Mouse (Mus musculus): ENCODE measurements at regions not wholly inside any gene's neighbourhood (a gene's known extent, or its start where the extent isn't known, plus 50 kb on each side); places are given as distances from the start of the nearest gene placed in this dataset.
"Not testable (repeated sequence)": the region's sequence is repeated elsewhere in the genome, so short reads cannot be mapped to it uniquely, and the experiment has no call there.

GRCm38 (mm10) chr1:184172986-184173385 lies 138.9 kb upstream of the 1700056E22Rik start:
- no peak overlapping the region for H3K9ac ChIP-seq (ENCODE audit: low read depth, poor library complexity, severe bottlenecking)
- no peaks in the 10 kb centered on the region for H3K9me3 ChIP-seq (replicated peaks; ENCODE audit: control insufficient read depth, insufficient read depth, low read length, poor library complexity, severe bottlenecking)
- no peaks in the 10 kb centered on the region for H3K27me3 ChIP-seq (ENCODE audit: control insufficient read depth, insufficient read depth, low read length, poor library complexity, severe bottlenecking)
- H3K36me3 ChIP-seq (ENCODE audit: control insufficient read depth, insufficient read depth, low read length, poor library complexity, severe bottlenecking): no peaks in the 10 kb centered on the region
- H3K27ac ChIP-seq (ENCODE audit: insufficient read depth, low read length): no peak overlapping the region
- no peaks in the 10 kb centered on the region for H3K4me1 ChIP-seq (ENCODE audit: control insufficient read depth, insufficient read depth, low read length)
- TF ChIP-seq POLR2A (IDR thresholded peaks at IDR 0.05; ENCODE audit: insufficient read depth, low read length): no peak
- no peak for TF ChIP-seq EP300 (IDR thresholded peaks at IDR 0.05; ENCODE audit: insufficient read depth, low read depth, low read length)
- TF ChIP-seq CTCF (IDR thresholded peaks at IDR 0.05; ENCODE audit: low read depth, low read length): no peak
- no peak overlapping the region for H3K4me3 ChIP-seq (ENCODE audit: low read depth, low read length)

GRCm38 (mm10) chr1:184171601-184172000 lies 137.5 kb upstream of the 1700056E22Rik start:
- no peak overlapping the region for H3K9ac ChIP-seq (ENCODE audit: low read depth, poor library complexity, severe bottlenecking)
- no peaks in the 10 kb centered on the region for H3K27me3 ChIP-seq (ENCODE audit: control insufficient read depth, insufficient read depth, low read length, poor library complexity, severe bottlenecking)
- H3K9me3 ChIP-seq (replicated peaks; ENCODE audit: control insufficient read depth, insufficient read depth, low read length, poor library complexity, severe bottlenecking): no peaks in the 10 kb centered on the region
- no peak overlapping the region for H3K4me3 ChIP-seq (ENCODE audit: low read depth, low read length)
- TF ChIP-seq POLR2A (IDR thresholded peaks at IDR 0.05; ENCODE audit: insufficient read depth, low read length) (no peak), CTCF (IDR thresholded peaks at IDR 0.05; ENCODE audit: low read depth, low read length) (no peak), EP300 (IDR thresholded peaks at IDR 0.05; ENCODE audit: insufficient read depth, low read depth, low read length) (no peak)
- H3K36me3 ChIP-seq (ENCODE audit: control insufficient read depth, insufficient read depth, low read length, poor library complexity, severe bottlenecking): no peaks in the 10 kb centered on the region
- H3K4me1 ChIP-seq (ENCODE audit: control insufficient read depth, insufficient read depth, low read length): no peaks in the 10 kb centered on the region
- H3K27ac ChIP-seq (ENCODE audit: insufficient read depth, low read length): no peak overlapping the region

- H3K27ac ChIP-seq (ENCODE audit: insufficient read depth, low read length): no peak overlapping the region
- H3K4me3 ChIP-seq (ENCODE audit: low read depth, low read length): no peak overlapping the region
- H3K36me3 ChIP-seq (ENCODE audit: control insufficient read depth, insufficient read depth, low read length, poor library complexity, severe bottlenecking): no peaks in the 10 kb centered on the region
- H3K9ac ChIP-seq (ENCODE audit: low read depth, poor library complexity, severe bottlenecking): no peak overlapping the region
- H3K4me1 ChIP-seq (ENCODE audit: control insufficient read depth, insufficient read depth, low read length): no peaks in the 10 kb centered on the region
- TF ChIP-seq POLR2A (IDR thresholded peaks at IDR 0.05; ENCODE audit: insufficient read depth, low read length) (no peak), EP300 (IDR thresholded peaks at IDR 0.05; ENCODE audit: insufficient read depth, low read depth, low read length) (no peak), CTCF (IDR thresholded peaks at IDR 0.05; ENCODE audit: low read depth, low read length) (no peak)
- no peaks in the 10 kb centered on the region for H3K9me3 ChIP-seq (replicated peaks; ENCODE audit: control insufficient read depth, insufficient read depth, low read length, poor library complexity, severe bottlenecking)
- no peaks in the 10 kb centered on the region for H3K27me3 ChIP-seq (ENCODE audit: control insufficient read depth, insufficient read depth, low read length, poor library complexity, severe bottlenecking)
These were observed 136.8 kb upstream of the 1700056E22Rik start for GRCm38 (mm10) chr1:184170926-184171325.

- Histone ChIP-seq H3K36me3 (ENCODE audit: control insufficient read depth, insufficient read depth, low read length, poor library complexity, severe bottlenecking) (no peaks in the 10 kb centered on the region), H3K4me1 (ENCODE audit: control insufficient read depth, insufficient read depth, low read length) (no peaks in the 10 kb centered on the region), H3K9ac (ENCODE audit: low read depth, poor library complexity, severe bottlenecking) (no peak overlapping the region), H3K4me3 (ENCODE audit: low read depth, low read length) (no peak overlapping the region), H3K27me3 (ENCODE audit: control insufficient read depth, insufficient read depth, low read length, poor library complexity, severe bottlenecking) (no peaks in the 10 kb centered on the region), H3K9me3 (replicated peaks; ENCODE audit: control insufficient read depth, insufficient read depth, low read length, poor library complexity, severe bottlenecking) (0 out of 2 replicates have a peak, but pooled peaks cover 3% of the 10 kb centered on the region), H3K27ac (ENCODE audit: insufficient read depth, low read length) (no peak overlapping the region)
- TF ChIP-seq EP300 (IDR thresholded peaks at IDR 0.05; ENCODE audit: insufficient read depth, low read depth, low read length): no peak
- no peak for TF ChIP-seq CTCF (IDR thresholded peaks at IDR 0.05; ENCODE audit: low read depth, low read length)
- no peak for TF ChIP-seq POLR2A (IDR thresholded peaks at IDR 0.05; ENCODE audit: insufficient read depth, low read length)
These were observed 135.9 kb upstream of the 1700056E22Rik start for GRCm38 (mm10) chr1:184169967-184170366.

GRCm38 (mm10) chr1:184169034-184169783 lies 135.1 kb upstream of the 1700056E22Rik start:
- Histone ChIP-seq H3K4me3 (ENCODE audit: low read depth, low read length) (no peak overlapping the region), H3K9ac (ENCODE audit: low read depth, poor library complexity, severe bottlenecking) (no peak overlapping the region), H3K4me1 (ENCODE audit: control insufficient read depth, insufficient read depth, low read length) (no peaks in the 10 kb centered on the region), H3K9me3 (replicated peaks; ENCODE audit: control insufficient read depth, insufficient read depth, low read length, poor library complexity, severe bottlenecking) (0 out of 2 replicates have a peak, but pooled peaks cover 3% of the 10 kb centered on the region), H3K27me3 (ENCODE audit: control insufficient read depth, insufficient read depth, low read length, poor library complexity, severe bottlenecking) (no peaks in the 10 kb centered on the region), H3K36me3 (ENCODE audit: control insufficient read depth, insufficient read depth, low read length, poor library complexity, severe bottlenecking) (no peaks in the 10 kb centered on the region), H3K27ac (ENCODE audit: insufficient read depth, low read length) (no peak overlapping the region)
- TF ChIP-seq CTCF (IDR thresholded peaks at IDR 0.05; ENCODE audit: low read depth, low read length): no peak
- TF ChIP-seq POLR2A (IDR thresholded peaks at IDR 0.05; ENCODE audit: insufficient read depth, low read length): no peak
- no peak for TF ChIP-seq EP300 (IDR thresholded peaks at IDR 0.05; ENCODE audit: insufficient read depth, low read depth, low read length)

- H3K9me3 ChIP-seq (replicated peaks; ENCODE audit: control insufficient read depth, insufficient read depth, low read length, poor library complexity, severe bottlenecking): 0 out of 2 replicates have a peak, but pooled peaks cover 3% of the 10 kb centered on the region
- no peaks in the 10 kb centered on the region for H3K4me1 ChIP-seq (ENCODE audit: control insufficient read depth, insufficient read depth, low read length)
- no peak overlapping the region for H3K9ac ChIP-seq (ENCODE audit: low read depth, poor library complexity, severe bottlenecking)
- H3K4me3 ChIP-seq (ENCODE audit: low read depth, low read length): no peak overlapping the region
- no peak overlapping the region for H3K27ac ChIP-seq (ENCODE audit: insufficient read depth, low read length)
- H3K27me3 ChIP-seq (ENCODE audit: control insufficient read depth, insufficient read depth, low read length, poor library complexity, severe bottlenecking): no peaks in the 10 kb centered on the region
- no peaks in the 10 kb centered on the region for H3K36me3 ChIP-seq (ENCODE audit: control insufficient read depth, insufficient read depth, low read length, poor library complexity, severe bottlenecking)
- TF ChIP-seq EP300 (IDR thresholded peaks at IDR 0.05; ENCODE audit: insufficient read depth, low read depth, low read length): no peak
- no peak for TF ChIP-seq POLR2A (IDR thresholded peaks at IDR 0.05; ENCODE audit: insufficient read depth, low read length)
- TF ChIP-seq CTCF (IDR thresholded peaks at IDR 0.05; ENCODE audit: low read depth, low read length): no peak
These were observed 132.8 kb upstream of the 1700056E22Rik start for GRCm38 (mm10) chr1:184166951-184167350.

- H3K4me1 ChIP-seq (ENCODE audit: control insufficient read depth, insufficient read depth, low read length); H3K36me3 ChIP-seq (ENCODE audit: control insufficient read depth, insufficient read depth, low read length, poor library complexity, severe bottlenecking); H3K9me3 ChIP-seq (replicated peaks; ENCODE audit: control insufficient read depth, insufficient read depth, low read length, poor library complexity, severe bottlenecking); H3K9ac ChIP-seq (ENCODE audit: low read depth, poor library complexity, severe bottlenecking); H3K4me3 ChIP-seq (ENCODE audit: low read depth, low read length); H3K27ac ChIP-seq (ENCODE audit: insufficient read depth, low read length); H3K27me3 ChIP-seq (ENCODE audit: control insufficient read depth, insufficient read depth, low read length, poor library complexity, severe bottlenecking): not testable (repeated sequence)
These were observed 128.4 kb upstream of the 1700056E22Rik start for GRCm38 (mm10) chr1:184162526-184162925.

Measured in ES-Bruce4 (cell line).